Mouse (Mus musculus): Measurements from ENCODE around the gene Syt7.
A peak's percentile ranks its signal among the peaks of the same experiment; 100 is the strongest.

Gene Syt7

DNA sequence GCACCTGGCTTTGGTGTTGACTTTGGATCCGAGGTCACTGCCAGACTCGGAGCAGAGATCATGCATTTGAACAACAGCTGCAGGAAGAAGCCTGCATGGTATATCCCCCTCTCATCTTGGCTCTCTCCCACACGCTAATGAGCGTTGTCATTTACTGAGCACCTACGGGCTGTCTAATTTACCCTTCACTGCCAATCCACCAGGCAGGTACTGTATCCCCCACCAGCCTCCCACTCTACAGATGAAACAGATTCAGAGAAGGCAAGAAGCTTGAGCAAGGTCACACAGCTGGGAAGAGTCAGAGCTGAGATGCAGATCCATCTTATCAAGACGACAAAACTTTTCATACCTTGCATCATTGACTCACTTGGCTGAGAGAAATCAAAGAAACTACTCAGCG, 72.7 kb downstream of the Syt7 start:
- DNase-seq, result no peak

DNA sequence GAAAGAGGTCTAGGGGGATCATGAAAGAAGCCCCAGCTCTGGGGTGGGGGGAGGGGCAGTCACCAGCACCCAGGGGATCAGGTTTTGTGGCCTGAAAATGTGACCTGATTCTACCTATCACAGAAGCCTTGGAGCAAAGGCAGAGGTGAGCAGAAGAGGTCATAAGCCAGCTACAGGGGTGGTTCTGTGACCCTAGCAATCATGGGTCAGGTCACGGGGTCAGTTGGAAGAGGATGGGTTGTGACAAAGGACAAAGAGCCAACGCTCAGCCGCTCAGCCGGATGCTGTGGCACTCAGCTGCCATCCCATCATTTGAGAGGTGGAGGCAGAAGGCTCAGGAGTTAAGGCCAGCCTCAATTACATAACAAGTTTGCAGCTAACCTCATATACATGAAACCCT, 75.5 kb downstream of the Syt7 start:
- DNase-seq, result no peak

DNA sequence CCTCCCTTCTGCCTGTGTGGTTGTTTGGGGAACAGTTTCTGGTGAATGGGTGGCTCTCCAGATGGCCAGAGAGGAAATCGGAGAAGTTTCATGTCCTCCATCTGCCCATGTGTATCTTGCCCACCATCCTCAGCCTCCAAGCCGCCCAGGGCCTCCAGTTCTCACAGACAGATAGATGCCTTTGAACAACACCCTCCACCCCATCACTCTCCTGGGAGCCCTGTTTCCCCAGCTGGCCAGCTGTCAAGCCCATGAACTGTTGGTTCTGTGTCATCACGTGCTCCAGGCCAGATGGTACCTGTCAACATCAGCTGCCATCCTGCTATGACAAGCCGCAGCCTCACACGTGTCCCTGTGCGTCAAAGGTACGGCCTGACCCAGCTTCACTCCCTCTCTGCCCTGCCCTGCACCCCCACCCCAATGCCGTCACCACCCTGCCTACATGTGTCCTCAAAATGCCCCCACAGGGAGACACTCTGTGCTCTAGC, 80.3 kb downstream of the Syt7 start:
- DNase-seq, result no peak

DNA sequence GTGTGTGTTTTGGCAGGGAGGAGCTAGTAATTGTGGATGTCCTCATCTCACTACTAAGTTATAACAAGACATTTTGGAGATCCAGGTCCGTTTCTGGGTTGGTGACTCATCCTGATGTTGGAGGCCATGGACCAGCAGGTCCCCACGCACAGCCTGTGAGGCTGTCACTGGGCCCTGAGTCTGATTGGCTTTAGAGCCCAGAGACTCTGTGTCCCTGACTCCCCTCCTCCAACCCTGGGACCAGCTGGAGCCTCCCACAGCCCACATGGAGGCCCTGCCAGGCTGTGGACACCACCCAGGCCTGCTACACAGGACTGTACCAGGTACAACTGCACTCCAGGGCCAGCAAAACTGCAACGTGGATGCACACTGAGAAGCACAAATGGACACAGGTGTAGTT, 84.1 kb downstream of the Syt7 start:
- no peak for DNase-seq

DNA sequence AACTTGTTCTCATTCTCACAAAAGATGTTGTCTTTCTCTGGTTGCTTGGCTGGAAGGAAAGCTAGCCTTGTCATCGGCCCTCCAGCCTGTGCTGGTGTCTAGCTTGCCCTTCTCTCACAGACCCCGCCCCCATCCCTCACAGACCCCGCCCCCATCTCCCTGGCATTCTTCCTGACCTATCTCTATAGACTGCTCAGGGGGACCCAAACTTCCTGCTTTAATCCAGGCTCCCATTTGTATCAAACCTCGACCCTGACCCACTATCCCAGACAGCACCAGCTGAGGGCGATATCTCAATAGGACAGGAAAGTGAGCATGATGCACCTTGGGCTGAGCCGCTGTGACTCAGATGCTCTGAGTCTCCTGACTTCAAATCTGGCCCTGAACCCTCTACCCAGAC, 84.9 kb downstream of the Syt7 start:
- DNase-seq, result no peak

DNA sequence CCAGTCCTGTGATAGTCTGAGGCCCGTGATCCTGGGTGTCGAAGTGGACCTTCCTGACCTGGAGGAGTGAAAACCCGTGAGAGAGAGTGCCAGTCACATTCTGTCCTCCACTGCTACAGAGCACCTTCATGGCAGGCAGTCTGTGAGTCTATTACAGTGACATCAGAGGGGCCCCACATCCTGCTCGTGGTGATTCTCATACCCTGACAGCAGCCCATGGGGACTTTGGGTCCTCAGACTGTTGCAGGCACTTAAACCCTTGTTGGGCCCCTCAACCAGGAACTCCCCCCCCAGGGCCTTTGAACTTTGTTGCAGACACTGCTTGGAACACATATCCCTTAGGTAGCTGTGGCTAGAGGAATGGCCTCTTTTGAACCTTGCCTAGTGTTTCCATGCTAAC, 90.7 kb downstream of the Syt7 start:
- DNase-seq, result no peak

DNA sequence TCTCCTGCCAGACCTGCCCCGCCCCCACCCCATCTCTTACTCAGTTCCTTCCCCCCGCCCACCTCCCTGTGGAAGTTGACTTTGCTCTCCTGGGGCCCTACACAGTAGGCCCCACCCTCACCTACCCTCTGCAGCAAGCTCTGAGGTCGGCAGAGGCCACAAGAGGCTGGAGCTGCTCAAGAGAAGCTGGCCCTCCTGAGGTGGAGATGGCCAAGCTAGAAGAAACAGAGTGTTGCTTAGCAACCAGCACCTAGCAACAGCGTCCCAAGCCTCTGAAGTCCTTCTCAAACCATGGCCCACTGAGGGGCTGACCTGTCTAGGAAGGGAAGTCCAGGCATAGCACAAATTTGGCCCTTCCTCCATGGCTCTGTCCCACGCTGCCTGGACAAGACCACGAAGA, 93.8 kb downstream of the Syt7 start, which contains the start of gene Ppp1r32:
TSS of gene Ppp1r32 (minus strand) at position 226 of the 400 bp plus-strand sequence.
- no peak for DNase-seq

DNA sequence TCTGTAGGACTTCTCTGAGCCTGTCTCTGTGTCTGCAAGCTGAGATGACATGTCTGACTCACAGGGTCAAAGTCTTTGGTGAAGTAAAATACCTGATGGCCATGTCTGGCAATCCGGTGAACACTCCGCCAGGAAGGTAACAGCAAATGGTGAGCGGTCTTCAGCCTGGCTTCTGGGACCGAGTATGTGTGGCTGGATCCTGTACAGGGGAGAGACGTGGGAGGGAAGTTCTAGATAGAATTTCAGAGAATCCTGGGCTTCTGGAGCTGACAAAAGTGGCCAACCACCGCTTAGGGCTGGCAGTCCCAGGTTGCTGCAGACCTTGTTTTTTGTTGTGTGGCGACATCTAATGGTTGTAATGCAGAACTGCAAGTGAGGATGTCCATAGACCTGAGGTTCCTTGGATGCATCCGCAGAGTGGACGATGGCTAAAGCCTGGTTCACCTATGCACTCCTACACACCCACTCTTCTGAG, 97.4 kb downstream of the Syt7 start:
- DNase-seq, result peak; percentile 41 to 69

DNA sequence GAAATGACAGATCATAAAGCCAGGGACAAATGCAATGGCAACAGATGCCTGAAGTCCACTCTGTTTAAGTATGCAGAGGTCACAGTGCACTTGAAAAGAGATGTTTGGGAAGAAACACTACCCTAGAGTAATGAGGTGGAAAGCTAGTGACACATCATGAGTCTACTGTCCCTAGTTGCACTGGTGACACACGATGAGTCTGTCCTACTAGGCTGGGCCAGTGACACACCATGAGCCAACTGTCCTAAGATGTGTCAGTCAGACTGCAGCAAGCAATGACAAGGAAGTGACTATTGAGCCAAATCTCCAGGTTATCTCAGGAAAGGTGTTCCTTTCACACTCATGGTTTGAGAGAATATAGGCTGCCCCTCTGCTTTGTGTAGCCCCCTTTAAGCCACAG, 106.8 kb downstream of the Syt7 start:
- no peak for DNase-seq

DNA sequence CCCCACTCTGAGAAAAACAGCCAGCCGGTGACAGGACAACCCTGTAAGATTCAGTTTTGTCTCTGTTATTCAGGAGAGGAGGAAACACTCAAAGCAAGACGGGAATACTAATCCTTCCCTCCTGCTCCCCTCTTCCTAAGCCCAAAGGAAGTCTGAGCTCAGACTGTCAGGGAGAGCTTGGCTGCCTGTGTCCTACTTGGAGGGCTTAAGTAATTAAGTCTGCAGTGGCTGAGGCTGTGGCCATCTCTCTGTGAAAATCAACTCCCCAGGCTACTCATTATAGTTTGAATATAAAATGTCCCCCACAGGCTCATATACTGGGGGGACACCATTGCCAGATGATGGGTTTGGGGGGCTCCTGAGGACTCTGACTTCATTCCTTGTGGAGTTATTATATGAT, 108.1 kb downstream of the Syt7 start:
- DNase-seq, result no peak

DNA sequence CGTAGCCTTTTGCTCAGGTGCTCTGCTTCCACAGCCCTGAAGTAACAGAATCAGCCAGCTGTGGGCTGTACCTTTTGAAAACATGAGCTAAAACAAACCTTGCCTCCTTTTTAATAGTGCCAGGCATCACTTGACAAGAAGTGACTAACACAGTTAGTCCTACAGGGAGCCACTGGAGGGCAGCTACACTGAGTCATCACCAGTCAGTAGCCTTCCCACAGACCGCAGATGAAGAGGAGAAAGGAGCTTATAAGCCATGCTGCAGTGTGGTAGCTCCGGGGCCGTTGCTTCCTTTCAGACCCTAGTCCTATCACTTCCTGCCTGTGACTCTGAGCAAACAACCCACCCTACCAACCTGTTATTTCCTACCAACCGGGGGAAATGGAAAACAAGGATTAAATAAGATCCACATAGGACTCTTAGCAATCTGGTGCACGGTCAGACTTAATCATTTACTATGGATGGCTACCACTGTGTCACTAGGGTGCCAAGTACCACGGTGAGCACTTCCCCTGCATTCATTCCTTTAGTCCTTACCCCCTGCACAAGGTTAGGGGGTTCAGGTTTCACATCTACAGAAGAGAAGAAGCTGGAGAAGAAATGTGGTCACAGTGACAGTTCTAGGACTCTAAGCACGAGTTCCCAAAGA, 108.7 kb downstream of the Syt7 start:
- no peak for DNase-seq

DNA sequence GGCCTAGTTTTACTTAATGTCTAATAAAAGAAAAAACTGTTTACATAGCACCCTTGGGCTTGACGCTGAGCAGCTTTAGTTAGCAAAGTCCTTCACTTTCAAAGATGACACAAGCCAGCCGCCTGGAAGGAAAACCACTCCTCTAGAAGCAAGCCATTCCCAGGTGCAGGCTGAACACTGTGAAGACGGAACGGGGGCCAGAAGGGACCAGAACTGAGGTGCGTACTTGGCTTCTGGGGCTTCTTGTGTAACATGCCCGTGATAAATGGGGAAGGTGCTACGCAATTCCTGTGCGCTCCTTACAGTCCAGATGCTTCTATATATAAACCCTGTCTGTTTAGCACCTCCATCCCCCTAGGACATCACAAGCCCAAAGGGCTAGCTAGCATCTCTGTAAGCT, 111.7 kb downstream of the Syt7 start:
- DNase-seq, result no peak

DNA sequence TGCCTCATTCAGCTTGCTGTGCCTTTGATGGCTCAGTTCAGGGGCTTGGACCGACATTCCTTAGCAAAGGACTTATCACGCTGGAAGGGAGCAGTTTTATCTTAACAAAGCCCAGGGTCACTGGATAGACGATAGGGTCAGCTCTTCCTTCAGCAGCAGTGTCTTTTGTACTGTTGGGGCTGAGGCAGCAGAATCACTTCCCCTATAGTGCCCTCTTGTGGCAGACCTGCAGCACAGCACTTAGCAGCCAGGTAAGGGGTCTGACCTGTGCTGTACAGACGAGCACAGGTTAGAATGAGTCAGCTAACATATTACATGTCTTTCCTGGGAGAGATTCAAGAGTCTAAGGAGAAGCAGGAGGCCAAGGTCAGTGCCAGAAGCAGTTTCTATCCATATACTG, 113.7 kb downstream of the Syt7 start:
- DNase-seq, result peak; percentile 21 to 34

Data from cerebellum, postnatal 36 days (tissue).